Mouse (Mus musculus) forebrain, embryonic 11.5 days (tissue): ENCODE measurements around the gene Dapk1. TPM values are rescaled to one million over a fixed set of nuclear protein-coding genes. Genes with fewer than 3 reads are reported as not detected.
A peak's percentile ranks its signal among the peaks of the same experiment; 100 is the strongest.

Experiments
- ATAC-seq: fragments of 200-750 bp; cut with Nextera tagmentation; replicated peaks from 2 replicates; pipeline ENCODE4 v1.8.0; 2017; ENCODE audit warnings: moderate TSS enrichment; ENCODE audit not compliant: low FRiP score
- DNase-seq: peaks from one replicate; pipeline ENCODE4 v3.0.0-alpha.2; 2017; ENCODE audit warnings: low spot score
- H3K27ac ChIP-seq: fragments of 300-500 bp; sonication (generic); 2 replicates; pipeline ENCODE4 v1.5.1; 2014; ENCODE audit warnings: low read depth, low read length
- H3K27me3 ChIP-seq: fragments of 300-500 bp; sonication (generic); 2 replicates; pipeline ENCODE4 v1.6.1; 2014; ENCODE audit warnings: mild to moderate bottlenecking, low read length, mixed read lengths; ENCODE audit not compliant: control insufficient read depth, insufficient read depth
- H3K36me3 ChIP-seq: fragments of 300-500 bp; sonication (generic); 2 replicates; pipeline ENCODE4 v1.6.1; 2014; ENCODE audit warnings: mild to moderate bottlenecking, low read length, moderate library complexity, mixed read lengths; ENCODE audit not compliant: control insufficient read depth, insufficient read depth
- H3K4me1 ChIP-seq: fragments of 300-500 bp; sonication (generic); replicated peaks from 2 replicates; pipeline ENCODE4 v1.6.1; 2014; ENCODE audit warnings: low read length, mixed read lengths; ENCODE audit not compliant: control insufficient read depth, insufficient read depth
- H3K4me2 ChIP-seq: fragments of 300-500 bp; sonication (generic); 2 replicates; pipeline ENCODE4 v1.6.1; 2014; ENCODE audit warnings: low read depth, mild to moderate bottlenecking, low read length, moderate library complexity, mixed read lengths; ENCODE audit not compliant: severe bottlenecking
- H3K4me3 ChIP-seq: fragments of 300-500 bp; sonication (generic); 2 replicates; pipeline ENCODE4 v1.5.1; 2014; ENCODE audit warnings: low read depth, low read length
- H3K9ac ChIP-seq: fragments of 300-500 bp; sonication (generic); 2 replicates; pipeline ENCODE4 v1.6.1; 2014; ENCODE audit warnings: low read length
- H3K9me3 ChIP-seq: fragments of 300-500 bp; sonication (generic); 2 replicates; pipeline ENCODE4 v1.6.1; 2016; ENCODE audit warnings: low read length, mixed read lengths; ENCODE audit not compliant: control insufficient read depth
- WGBS: fragments of 180-500 bp; shearing (Covaris S2); extraction: QIAGEN DNeasy Blood & Tissue Kit; methylation state at CpG from one replicate; pipeline ENCODE4 v1.1.7; 2014; 5-methylcytosine and 5-hydroxymethylcytosine counted together
- polyA plus RNA-seq: library from polyadenylated mRNA; unstranded; fragments of >200 nt; fragmentation: Nextera tagmentation; extraction: Ambion mirVana; gene quantifications from 2 replicates; pipeline ENCODE4 v1.2.1, GENCODE M21; 2014

Dapk1 gene
- polyA plus RNA-seq, 1 experiment from 2014 or later, result 25.3 TPM

DNA sequence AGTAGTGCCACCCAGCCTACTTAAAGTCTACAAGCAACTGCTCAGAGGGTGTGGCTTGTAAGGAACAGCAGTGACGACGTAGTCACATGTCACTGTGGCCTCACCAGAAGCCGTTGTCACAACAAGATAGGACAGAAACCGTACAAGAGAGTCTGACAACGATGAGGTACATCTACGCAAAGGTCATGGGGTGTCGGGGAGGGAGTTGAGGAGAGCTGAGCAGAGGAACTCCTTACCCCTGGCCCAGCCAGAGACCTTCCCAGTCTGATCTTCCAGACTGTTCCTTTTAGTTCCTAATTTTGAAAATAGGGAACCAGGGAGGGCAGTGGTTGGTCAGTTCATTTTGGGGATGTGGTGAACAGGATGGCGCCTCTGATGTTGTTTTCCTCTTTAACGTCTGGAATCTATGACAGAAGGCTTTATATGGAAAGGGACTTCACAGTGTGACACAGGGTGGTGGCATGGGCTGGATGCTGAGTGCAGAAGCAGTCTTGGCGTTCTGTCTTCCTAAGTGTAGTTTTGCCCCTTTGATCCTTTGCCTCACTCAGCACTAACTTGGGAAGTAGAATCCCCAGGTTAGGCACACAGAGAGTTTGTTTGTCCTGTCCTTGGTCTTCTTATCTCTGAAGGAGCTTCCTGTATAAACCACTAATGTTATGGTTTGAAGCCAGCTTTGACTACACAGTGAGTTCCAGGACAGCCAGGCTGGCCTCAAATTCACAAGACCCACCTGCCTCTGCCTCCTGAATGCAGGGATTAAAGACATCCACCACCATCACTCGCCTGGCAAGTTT is 71.3 kb downstream of the Dapk1 start:
- H3K27ac ChIP-seq, result no peak overlapping the region
- DNase-seq, result no peak
- no peaks in the 10 kb centered on the region for H3K9me3 ChIP-seq
- no peaks in the 10 kb centered on the region for H3K4me1 ChIP-seq
- H3K4me3 ChIP-seq, result no peak overlapping the region
- H3K27me3 ChIP-seq, result no peaks in the 10 kb centered on the region
- no peaks in the 10 kb centered on the region for H3K36me3 ChIP-seq
- ATAC-seq, result no peak
- WGBS, result 91% methylated on average over 11 of the region's 11 CpGs
- no peak overlapping the region for H3K9ac ChIP-seq
- no peak overlapping the region for H3K4me2 ChIP-seq

DNA sequence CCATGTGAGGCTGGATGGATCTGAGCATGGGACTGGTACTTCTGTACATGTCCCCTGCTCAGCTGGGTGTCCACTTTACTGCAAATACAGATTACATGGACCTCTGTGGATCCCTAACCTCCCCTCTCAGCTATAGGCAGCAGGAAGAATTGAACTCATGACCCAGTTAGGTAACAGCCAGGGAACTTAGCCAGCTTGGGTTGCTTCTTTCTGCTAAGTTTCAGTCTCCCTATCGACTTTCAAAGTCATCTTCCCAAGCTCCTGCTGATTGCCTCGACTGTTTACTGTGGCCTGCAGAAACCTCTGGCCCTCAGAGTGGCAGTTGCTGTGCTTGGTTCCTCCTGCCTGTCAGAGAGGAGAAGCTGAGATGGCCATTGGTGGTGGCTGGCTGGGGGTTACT is 72.6 kb downstream of the Dapk1 start:
- no peaks in the 10 kb centered on the region for H3K27me3 ChIP-seq
- H3K9me3 ChIP-seq, result no peaks in the 10 kb centered on the region
- H3K9ac ChIP-seq, result no peak overlapping the region
- no peaks in the 10 kb centered on the region for H3K4me1 ChIP-seq
- 65% methylated on average over 2 of the region's 2 CpGs for WGBS
- H3K4me3 ChIP-seq, result no peak overlapping the region
- H3K4me2 ChIP-seq, result no peak overlapping the region
- no peak for DNase-seq
- no peaks in the 10 kb centered on the region for H3K36me3 ChIP-seq
- no peak for ATAC-seq
- no peak overlapping the region for H3K27ac ChIP-seq

DNA sequence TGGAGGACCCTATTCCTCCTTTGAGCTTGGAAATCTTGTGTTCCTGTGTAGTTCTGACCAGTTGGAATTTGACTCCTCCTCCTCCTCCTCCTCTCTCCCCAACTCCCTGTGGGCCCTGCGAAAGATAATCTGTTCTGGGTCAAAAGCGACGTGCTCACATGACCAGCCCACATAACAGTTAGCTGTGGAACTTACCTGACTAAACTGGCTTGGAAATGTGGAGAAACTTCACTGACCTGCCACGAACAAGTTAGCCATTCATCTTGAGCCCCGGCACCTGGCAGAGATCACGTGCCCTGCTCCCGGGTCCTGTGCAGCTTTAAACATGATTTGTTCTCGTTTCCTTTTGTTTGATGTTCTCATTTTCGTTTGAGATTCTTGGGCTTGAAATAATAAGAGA is 73.2 kb downstream of the Dapk1 start:
- H3K4me1 ChIP-seq, result no peaks in the 10 kb centered on the region
- H3K27me3 ChIP-seq, result no peaks in the 10 kb centered on the region
- WGBS, result 64% methylated on average over 9 of the region's 9 CpGs
- H3K4me2 ChIP-seq, result no peak overlapping the region
- DNase-seq (no peak), ATAC-seq (no peak)
- no peak overlapping the region for H3K9ac ChIP-seq
- no peaks in the 10 kb centered on the region for H3K36me3 ChIP-seq
- H3K4me3 ChIP-seq, result no peak overlapping the region
- no peak overlapping the region for H3K27ac ChIP-seq
- H3K9me3 ChIP-seq, result no peaks in the 10 kb centered on the region

DNA sequence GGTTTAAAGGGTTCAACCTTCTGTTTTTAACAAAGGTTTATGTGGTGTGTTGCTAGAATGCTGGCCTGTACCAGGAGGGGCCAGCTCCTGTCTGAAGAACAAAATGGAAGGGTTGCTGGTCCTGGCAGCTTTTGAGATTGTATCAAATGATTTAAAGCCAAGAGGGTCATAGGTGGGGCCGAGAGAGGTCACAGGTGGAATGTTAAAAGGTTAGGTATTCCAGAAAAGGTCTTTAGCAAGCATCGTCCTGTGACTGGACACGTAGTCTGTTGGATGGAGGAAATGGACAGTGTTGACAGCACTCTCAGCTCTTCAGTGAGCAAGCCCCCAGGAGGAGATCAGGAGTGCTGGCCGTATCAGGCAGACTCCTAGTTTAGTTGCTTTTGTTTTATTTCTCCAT is 73.7 kb downstream of the Dapk1 start:
- Histone ChIP-seq H3K9ac (no peak overlapping the region), H3K4me2 (no peak overlapping the region), H3K9me3 (no peaks in the 10 kb centered on the region), H3K36me3 (no peaks in the 10 kb centered on the region), H3K27ac (no peak overlapping the region), H3K27me3 (no peaks in the 10 kb centered on the region), H3K4me1 (no peaks in the 10 kb centered on the region), H3K4me3 (no peak overlapping the region)
- WGBS, result 87% methylated on average over 4 of the region's 4 CpGs
- ATAC-seq, result no peak
- no peak for DNase-seq

DNA sequence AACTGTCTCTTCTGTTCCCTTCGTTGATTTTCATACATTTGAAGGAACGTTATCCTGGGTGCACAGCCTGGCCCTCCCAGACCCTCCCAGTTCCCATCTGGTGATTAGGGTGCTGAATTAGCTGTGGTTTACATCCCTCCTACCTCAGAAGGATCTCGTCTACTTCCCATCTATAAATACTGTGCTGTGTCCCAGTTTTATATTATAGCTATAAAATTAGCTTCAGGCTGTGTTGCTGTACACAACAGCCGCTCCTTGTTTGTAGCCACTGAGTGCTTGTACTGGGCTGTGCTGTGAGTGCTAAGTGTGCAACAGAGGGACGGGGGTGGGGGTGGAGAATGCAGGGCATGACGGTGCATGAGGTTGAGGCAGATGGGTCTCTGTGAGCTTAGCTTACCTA is 77.2 kb downstream of the Dapk1 start:
- ATAC-seq, result no peak
- Histone ChIP-seq H3K9me3 (no peaks in the 10 kb centered on the region), H3K4me1 (peaks cover 1% of the 10 kb centered on the region), H3K9ac (no peak overlapping the region), H3K4me2 (no peak overlapping the region), H3K36me3 (no peaks in the 10 kb centered on the region), H3K27me3 (no peaks in the 10 kb centered on the region), H3K27ac (no peak overlapping the region), H3K4me3 (no peak overlapping the region)
- 91% methylated on average over 6 of the region's 6 CpGs for WGBS
- no peak for DNase-seq

DNA sequence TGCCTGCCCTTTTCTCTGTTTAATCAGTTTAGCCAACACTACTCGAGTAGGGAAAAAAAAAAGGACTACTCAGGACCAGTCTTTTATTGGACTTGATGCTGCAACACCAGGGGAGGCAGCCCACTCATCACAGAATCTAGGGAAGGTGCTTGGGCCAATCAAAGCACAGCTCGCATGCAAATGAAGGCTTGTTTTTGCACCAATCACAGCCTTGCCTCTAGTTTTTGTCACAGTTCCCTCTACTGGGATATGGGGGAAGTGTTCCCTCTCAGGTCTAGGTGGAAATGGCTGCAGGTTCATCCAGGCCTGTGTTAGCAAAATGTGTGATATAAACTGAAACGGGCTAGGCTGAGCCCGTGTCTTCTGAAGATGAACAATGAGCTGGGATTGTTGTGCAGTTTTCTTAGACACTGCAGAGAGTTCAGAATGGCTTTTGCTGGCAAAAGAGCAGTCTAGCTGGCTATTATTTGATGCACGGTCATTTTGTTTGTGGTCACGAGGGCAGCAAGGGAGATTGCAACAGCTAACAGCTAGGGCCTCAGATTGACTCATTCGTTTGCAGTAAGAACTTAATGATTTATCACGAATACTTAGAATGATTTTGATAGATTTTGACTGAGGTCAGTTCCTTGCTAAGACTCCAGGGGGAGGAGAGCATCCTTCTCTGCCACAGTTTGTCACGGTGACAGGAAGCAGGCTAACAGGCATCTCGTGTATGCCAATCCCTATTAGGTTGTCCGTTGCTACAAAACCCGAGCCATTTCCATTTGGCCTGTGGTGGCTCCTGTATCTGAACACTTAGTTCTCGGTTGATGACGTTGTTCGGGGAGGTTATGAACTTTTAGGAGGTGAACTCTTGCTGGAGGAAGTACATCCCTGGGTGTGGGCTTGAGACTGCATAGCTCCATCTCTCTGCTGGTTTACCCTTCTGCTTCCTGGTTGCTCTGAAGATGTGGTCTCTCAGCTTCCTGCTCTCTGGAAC is 81.3 kb downstream of the Dapk1 start:
- DNase-seq, result no peak
- Histone ChIP-seq H3K4me2 (no peak overlapping the region), H3K27ac (no peak overlapping the region), H3K4me3 (no peak overlapping the region), H3K36me3 (no peaks in the 10 kb centered on the region), H3K27me3 (no peaks in the 10 kb centered on the region), H3K9me3 (no peaks in the 10 kb centered on the region), H3K9ac (no peak overlapping the region), H3K4me1 (peaks cover 9% of the 10 kb centered on the region)
- 92% methylated on average over 15 of the region's 15 CpGs for WGBS
- ATAC-seq, result no peak

DNA sequence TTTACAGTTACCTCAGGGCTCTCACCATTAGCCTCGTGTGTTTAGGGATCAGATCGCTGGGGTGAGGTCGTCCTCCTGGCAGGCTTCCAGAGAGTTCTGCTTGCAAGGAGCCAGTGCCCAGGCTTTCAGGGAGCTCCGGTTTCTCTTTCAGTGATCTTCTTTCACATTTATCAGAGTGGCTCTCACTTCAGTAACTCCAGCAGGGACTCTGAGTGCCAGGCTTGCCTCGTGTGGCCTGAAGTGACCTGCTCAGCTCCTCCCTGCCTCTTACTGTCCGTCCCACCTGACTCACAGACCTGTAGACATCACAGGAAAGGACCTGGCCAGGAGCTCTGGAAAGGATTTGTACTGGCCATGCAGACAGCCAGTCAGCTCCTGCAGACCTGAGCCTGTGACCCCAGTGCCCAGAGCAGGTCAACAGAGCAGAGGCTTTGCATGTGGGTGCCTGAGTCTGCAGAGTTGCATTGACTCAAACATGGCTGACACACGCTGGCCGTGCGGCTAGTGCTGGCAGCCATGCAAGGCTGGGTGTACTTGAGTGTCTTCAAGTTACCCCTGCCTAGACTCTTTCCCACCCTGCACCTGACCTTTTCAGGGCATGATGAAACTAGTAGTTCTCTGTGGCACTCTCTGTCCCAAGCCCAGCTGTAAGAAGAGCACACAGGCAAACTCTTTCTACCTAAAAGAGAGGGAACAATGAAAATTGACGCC is 82.5 kb downstream of the Dapk1 start:
- no peaks in the 10 kb centered on the region for H3K27me3 ChIP-seq
- DNase-seq (peak; percentile 65), ATAC-seq (no peak)
- no peak overlapping the region for H3K9ac ChIP-seq
- H3K4me1 ChIP-seq, result peaks cover 9% of the 10 kb centered on the region
- WGBS, result 67% methylated on average over 10 of the region's 10 CpGs
- no peak overlapping the region for H3K27ac ChIP-seq
- H3K36me3 ChIP-seq, result no peaks in the 10 kb centered on the region
- H3K9me3 ChIP-seq, result no peaks in the 10 kb centered on the region
- H3K4me3 ChIP-seq, result no peak overlapping the region
- no peak overlapping the region for H3K4me2 ChIP-seq

DNA sequence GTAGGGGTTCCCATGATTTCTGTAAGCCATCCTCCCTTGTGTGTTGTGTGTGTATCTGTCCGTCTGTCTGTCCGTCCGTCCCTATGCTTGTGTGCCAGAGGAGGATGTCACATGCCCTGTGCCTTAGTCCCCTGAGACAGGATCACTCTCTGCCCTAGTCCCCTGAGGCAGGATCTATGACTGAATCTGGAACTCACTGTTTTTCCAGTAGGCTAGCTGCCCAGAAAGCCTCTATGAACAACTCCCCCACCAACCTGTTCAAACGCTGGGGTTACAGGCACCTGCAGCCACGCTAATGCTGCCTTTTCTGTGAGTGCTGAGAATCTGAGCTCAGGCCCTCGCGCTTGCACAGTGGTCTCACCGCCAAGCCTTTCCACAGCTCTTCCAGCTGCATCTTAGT is 83.1 kb downstream of the Dapk1 start:
- Histone ChIP-seq H3K27me3 (no peaks in the 10 kb centered on the region), H3K27ac (no peak overlapping the region), H3K4me3 (no peak overlapping the region), H3K4me2 (no peak overlapping the region), H3K9me3 (no peaks in the 10 kb centered on the region), H3K9ac (no peak overlapping the region), H3K36me3 (no peaks in the 10 kb centered on the region), H3K4me1 (peaks cover 9% of the 10 kb centered on the region)
- no peak for DNase-seq
- WGBS, result 64% methylated on average over 8 of the region's 8 CpGs
- ATAC-seq, result no peak
